Mouse (Mus musculus) lung, postnatal 0 days (tissue): Measurements from ENCODE around the gene Rsrp1.

Experiments
- CTCF ChIP-seq: IDR thresholded peaks from 2 replicates; pipeline ENCODE4 v1.5.1; 2016; ENCODE audit warnings: antibody characterized with exemption, mild to moderate bottlenecking
- EP300 ChIP-seq: IDR thresholded peaks from 2 replicates; pipeline ENCODE4 v1.6.1; 2016; ENCODE audit warnings: antibody characterized with exemption, mild to moderate bottlenecking, control low read depth

DNA sequence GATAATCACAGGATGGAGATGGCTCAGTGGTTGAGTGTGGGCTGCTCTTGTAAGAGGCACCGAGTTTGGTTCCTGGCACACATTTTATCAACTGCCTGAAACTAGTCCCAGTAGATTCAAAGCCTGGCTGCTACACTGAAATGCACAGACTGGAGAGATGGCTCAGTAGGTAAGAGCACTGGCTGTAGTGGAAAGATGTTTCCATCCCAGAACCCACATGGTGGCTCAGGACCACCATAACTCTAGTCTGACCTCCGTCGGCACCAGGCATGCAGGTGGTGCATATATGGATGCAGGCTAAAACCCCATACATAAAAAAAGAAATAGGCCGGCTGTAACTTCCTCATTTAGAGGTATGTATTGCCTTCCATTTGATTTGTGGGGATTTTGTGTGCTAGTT lies 6.1 kb downstream of the Rsrp1 start:
- TF ChIP-seq CTCF = no peak
- TF ChIP-seq EP300 = no peak
